In the genomic region with DNA sequence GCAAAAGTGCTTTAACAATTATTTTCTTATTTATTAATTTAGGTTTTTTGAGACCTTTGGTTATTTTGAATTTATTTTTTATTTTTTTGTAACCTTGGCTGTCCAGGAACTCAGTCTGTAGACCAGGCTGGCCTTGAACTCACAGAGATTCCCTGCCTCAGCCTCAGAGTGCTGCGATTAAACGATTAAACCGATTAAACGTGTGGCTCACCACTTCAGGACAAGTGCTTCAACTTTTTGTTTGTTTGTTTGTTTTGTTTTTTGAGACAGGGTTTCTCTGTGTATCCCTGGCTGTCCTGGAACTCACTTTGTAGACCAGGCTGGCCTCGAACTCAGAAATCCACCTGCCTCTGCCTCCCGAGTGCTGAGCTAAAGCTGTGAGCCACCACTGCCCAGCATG, we compare ENCODE assay signal across 5 mouse cellular contexts. TPM values are rescaled to one million over a fixed set of nuclear protein-coding genes. Genes with fewer than 3 reads are reported as not detected.
"Had no signal": no experiment of that assay in that cellular context is flagged by ENCODE, and none has a peak within 500 bp of the region (broad histone marks: within the 10 kb centered on the region; RNA-seq: fewer than 3 reads in every experiment).

No protein-coding gene starts in this region.

RNA-seq across cellular contexts. Expression of a gene that starts 5.4 kb away (rescaled TPM):
- total RNA-seq: gastrocnemius, adult 18-20 months; gastrocnemius, adult 2 months; gastrocnemius, postnatal 25 days; gastrocnemius, postnatal 36 days; granulocyte monocyte progenitor cell, adult 5-6 weeks had no signal
